Mouse (Mus musculus): Measurements from ENCODE around the gene 4933430I17Rik.
"Not testable (repeated sequence)": the region's sequence is repeated elsewhere in the genome, so short reads cannot be mapped to it uniquely, and the experiment has no call there.

The 4933430I17Rik gene

GRCm38 (mm10) chr4:62557436-62557835 is 32.3 kb downstream of the 4933430I17Rik start:
- no peak for DNase-seq

DNA sequence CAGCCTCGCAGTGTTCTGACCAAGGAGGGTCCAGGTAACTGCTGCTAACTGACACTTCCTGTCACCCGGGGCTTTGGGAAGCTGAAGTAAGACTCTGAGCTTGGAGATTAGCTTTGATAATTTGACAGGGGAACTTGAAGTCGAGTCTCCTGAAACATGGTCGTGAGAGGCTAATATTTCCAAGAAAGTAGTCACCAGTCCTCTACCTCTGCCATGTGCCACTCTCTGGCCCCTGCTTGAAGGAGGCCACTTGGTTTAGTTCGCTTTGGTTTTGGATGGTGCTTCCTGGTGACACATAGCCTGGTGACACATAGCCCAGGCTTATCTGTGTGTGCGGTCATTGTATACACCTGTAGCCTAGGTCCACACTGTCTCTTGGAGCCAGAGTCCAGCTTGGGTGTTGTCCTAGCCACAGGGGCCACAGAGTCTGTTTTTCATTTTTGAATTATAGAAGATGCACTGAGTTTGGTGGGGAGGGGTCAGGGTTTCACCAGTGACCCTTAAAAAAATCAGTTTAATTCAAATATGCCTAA is 34.7 kb downstream of the 4933430I17Rik start, which contains the start of gene Rgs3:
TSS of gene Rgs3 (plus strand) at position 51 of the 533 bp plus-strand sequence.
- no peak for DNase-seq

GRCm38 (mm10) chr4:62560963-62561629 is 35.9 kb downstream of the 4933430I17Rik start:
- peak; percentile 74 to 83 for DNase-seq

DNA sequence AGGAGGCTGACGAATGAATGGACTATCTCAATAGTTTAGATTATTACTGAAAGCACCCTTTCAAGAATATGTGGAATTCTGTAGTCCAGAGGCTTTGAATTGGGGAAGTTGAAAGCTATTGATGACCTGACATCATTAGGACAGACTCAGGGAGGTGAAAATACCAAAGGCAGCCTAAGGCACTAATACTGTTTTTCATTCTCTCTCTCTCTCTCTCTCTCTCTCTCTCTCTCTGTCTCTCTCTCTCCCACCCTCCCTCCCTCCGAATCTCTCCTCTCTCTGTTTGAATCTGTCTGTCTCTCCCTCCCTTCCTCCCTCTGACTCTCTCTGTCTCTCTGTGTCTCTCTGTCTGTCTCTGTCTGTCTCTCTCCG is 36.4 kb downstream of the 4933430I17Rik start:
- no peak for DNase-seq

DNA sequence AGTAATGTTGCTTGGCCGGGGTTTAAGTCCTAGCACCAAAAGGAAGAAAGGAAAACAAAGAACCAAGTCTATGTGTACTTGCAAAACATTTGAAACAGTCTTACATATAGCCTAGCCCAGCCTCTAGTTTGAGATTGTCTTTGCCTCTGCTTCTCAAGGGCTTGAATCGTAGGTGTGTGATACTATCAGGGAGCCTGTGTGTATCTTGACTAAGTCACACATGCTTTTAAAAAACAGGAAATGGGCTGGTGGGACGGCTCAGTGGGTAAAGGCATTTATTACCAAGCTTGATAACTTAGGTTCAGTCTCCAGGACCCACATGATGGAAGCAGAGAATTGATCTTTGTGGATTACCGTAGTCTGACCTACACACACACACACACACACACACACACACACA is 36.8 kb downstream of the 4933430I17Rik start:
- DNase-seq: no peak

GRCm38 (mm10) chr4:62566530-62566929 is 41.4 kb downstream of the 4933430I17Rik start:
- no peak for DNase-seq

DNA sequence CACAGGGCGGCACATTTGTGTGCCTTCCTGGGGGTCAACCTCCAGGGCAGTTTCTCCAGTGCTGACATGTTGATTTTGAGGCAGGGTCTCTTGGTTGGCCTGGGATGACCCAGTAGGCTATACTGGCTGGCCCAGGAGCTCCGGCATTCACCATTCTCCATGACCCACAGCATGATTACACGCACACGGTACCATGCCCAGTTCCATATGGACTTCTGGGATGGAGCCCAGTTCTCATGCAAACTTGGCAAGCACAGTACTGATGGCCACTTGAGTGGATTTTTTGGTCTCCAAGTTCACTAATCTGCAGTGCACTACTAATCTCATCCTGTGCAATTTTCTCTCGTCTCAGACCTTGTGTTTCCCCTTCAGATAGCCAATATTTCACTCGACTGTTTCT is 42.5 kb downstream of the 4933430I17Rik start:
- no peak for DNase-seq

DNA sequence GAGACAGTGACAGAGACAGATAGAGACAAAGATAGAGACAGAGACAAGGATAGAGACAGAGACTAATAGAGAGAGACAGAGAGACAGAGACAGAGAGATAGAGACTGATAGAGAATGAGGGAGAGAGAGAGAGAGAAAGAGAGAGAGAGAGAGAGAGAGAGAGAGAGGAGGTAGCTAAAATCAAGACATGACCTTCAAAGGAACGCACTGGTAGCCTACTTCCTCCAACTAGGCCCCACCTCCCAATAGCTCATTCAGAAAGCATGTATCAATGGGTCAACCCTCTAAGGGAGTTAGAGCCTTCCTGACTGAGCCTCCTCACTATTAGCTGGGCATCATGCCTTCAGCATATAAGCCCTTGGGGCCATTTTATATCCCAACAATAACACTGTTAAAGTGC is 43.2 kb downstream of the 4933430I17Rik start:
- DNase-seq: no peak

- no peak for DNase-seq
Measured at GRCm38 (mm10) chr4:62569603-62570002, 44.4 kb downstream of the 4933430I17Rik start.

GRCm38 (mm10) chr4:62570029-62570428 is 44.9 kb downstream of the 4933430I17Rik start:
- DNase-seq: no peak

DNA sequence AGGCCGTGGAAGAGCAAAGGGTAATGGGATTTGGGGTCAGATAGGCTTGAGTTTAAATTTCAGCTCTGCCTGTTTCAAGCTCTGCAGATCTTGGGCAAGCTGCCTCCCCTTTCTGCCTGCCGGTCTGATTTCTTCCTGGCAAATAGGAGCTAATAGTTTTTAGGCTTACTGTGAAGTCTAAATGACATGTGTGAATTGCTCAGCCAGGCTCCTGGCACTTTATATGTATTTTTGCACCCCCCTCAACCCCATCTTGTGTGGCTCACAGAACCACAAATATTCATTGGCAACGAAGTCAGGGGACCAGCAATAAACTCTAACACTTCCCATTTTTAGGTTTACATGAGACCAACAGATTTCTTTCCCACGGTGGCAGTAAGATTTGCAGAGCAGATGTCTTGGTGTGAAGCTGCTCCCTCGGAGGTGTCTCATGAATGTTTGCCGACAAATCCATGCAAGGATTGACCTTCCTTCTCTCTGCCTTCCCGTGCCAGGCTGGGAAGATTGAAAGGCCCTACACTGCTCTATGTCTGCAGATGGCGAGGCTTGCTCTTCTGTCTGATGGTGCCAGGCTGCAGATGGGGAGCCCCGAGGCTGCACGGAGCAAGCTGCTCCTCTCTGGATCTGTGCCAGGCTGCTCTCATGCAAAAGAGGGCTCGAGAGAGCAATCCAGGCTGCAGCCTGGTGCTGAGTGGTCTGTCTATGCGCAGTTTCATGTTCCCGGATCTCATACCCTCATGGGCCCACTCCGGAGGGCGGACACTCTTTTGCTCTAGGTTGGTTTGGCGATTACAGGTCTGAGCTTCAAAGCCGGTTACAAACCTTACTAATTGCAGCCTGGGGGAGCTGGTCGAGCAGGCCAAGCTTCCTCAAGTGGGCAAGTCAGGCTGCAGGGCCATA is 57.4 kb downstream of the 4933430I17Rik start:
- DNase-seq: peak; percentile 54 to 63

- DNase-seq: peak; percentile 71 to 84
Measured at GRCm38 (mm10) chr4:62583265-62584092, 58.3 kb downstream of the 4933430I17Rik start.

- DNase-seq: no peak
Measured at GRCm38 (mm10) chr4:62587067-62587466, 61.9 kb downstream of the 4933430I17Rik start.

DNA sequence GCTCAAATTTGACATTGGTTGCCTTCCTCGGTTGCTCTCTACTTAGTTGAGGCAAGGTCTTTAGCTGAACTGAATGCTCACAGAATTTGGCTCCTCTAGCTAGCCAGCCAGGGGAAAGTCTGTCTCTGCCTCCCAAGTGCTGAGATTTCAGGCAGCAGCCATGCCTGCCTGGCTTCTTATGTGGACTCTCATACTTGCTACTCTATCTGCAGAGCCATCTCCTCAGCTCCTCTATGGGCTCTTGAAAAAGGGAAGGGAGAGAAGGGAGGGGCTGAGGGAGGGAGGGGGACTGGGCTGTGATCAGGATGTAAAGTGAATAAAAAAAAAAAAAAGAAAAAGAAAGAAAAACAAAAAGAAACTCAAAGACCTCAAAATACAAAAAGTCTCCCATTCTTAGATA is 65.7 kb downstream of the 4933430I17Rik start:
- DNase-seq: peak in 1 of 2 experiments; percentile 10

GRCm38 (mm10) chr4:62591326-62591725 is 66.2 kb downstream of the 4933430I17Rik start:
- peak; percentile 48 to 65 for DNase-seq

DNA sequence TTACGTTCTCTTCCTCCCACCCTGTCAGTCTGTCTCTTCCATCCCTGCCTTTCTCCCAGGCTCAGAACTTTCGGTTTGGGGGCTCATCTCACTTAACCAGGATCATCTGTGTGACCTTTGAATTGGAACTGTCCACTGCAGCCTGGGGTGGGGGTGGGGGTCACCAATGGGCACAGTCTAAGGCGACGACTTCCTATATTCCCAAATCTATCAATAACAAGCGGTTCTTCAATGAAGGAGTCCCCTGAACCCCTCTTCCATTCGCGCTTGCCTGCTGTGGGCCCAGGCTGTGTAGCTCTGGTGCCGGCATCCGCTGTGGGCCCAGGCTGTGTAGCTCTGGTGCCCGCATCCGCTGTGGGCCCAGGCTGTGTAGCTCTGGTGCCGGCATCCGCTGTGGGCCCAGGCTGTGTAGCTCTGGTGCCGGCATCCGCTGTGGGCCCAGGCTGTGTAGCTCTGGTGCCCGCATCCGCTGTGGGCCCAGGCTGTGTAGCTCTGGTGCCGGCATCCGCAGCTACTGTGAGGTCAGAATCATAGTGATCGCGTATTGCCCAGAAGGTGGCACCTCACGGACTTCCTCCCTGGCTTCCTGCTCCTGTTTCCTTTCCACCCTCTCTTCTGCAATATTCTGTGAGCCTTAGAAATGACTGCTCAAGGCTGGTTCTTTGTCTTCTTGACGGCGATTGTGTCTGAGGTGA is 68.5 kb downstream of the 4933430I17Rik start:
- not testable (repeated sequence) for DNase-seq

DNA sequence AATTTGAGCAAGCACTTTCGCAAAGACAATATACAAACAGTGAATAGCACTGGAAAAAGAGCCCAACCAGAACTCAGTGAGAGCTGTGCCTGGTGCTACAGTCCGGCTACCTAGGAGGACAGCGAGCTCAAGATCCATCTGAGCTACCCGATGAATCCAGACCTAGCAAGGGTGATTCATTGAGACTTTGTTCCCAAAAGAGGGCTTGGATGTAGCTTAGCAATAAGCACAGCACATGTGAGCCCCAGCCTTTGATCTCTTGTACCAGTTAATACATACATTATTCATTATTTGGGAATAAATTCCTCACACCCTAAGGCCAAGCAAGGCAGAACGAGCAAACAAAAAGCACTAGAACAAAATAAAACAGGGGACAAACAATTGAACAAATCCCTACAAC is 69.3 kb downstream of the 4933430I17Rik start:
- no peak for DNase-seq

GRCm38 (mm10) chr4:62596051-62596450 is 70.9 kb downstream of the 4933430I17Rik start:
- peak in 1 of 2 experiments; percentile 49 for DNase-seq
